Mouse (Mus musculus): ENCODE measurements around the gene Serpina3i. TPM values are rescaled to one million over a fixed set of nuclear protein-coding genes. Genes with fewer than 3 reads are reported as not detected.

The Serpina3i gene
- total and polyA plus RNA-seq, 3 experiments = 0.10 to 0.94 TPM; not detected in 1

GRCm38 (mm10) chr12:104245595-104245994 is 17.3 kb upstream of the Serpina3i start:
- no peak overlapping the region for H3K4me3 ChIP-seq
- H3K27me3 ChIP-seq (ENCODE audit: control insufficient read depth, insufficient read depth, low read length) = no peaks in the 10 kb centered on the region
- DNase-seq = peak; percentile 40 to 48
- no peaks in the 10 kb centered on the region for H3K79me2 ChIP-seq (replicated peaks; ENCODE audit: control insufficient read depth, insufficient read depth, low read length)
- WGBS = 59% methylated on average over 3 of the region's 3 CpGs
- no peak overlapping the region for H3K27ac ChIP-seq
- TF ChIP-seq CTCF (IDR thresholded peaks at IDR 0.05) = no peak
- no peak for TF ChIP-seq EP300 (IDR thresholded peaks at IDR 0.05; ENCODE audit: insufficient read depth, low read depth, low read length)
- no peak for TF ChIP-seq POLR2A (IDR thresholded peaks at IDR 0.05; ENCODE audit: insufficient read depth, low read depth, low read length)
- intact Hi-C loops (cut with DNase I) = no loop called here
- H3K36me3 ChIP-seq (ENCODE audit: control insufficient read depth, insufficient read depth, low read length) = no peaks in the 10 kb centered on the region
- H3K4me1 ChIP-seq (ENCODE audit: control insufficient read depth, insufficient read depth, low read length) = peaks cover 3% of the 10 kb centered on the region
- H3K9ac ChIP-seq (ENCODE audit: low read depth, low read length) = no peak overlapping the region

DNA sequence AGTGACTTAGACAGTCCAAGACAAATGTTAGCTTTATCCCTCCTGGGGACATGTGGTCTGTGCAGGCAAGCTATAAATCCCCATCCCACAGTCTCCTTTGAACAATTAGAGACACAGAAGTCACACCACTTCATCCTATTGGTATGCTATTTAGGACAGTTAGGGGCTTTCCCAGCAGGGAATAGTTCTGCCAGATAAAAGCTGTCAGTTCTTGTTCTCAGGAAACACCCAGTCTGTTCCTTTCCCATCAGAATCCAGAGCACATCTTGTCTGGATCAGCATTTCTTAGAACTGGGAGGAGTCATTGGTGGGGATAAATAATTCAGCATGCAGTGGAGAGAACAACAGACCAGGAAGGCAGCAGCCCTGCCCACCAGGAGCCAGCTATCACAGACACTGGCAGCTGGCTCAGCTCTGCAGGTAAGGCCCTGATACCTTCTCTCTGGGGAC is 15.3 kb upstream of the Serpina3i start:
- Histone ChIP-seq H3K9ac (ENCODE audit: low read depth, low read length) (no peak overlapping the region), H3K36me3 (ENCODE audit: control insufficient read depth, insufficient read depth, low read length) (no peaks in the 10 kb centered on the region), H3K79me2 (replicated peaks; ENCODE audit: control insufficient read depth, insufficient read depth, low read length) (no peaks in the 10 kb centered on the region), H3K27me3 (ENCODE audit: control insufficient read depth, insufficient read depth, low read length) (no peaks in the 10 kb centered on the region), H3K27ac (no peak overlapping the region), H3K4me1 (ENCODE audit: control insufficient read depth, insufficient read depth, low read length) (peaks cover 3% of the 10 kb centered on the region), H3K4me3 (no peak overlapping the region)
- DNase-seq = peak in 1 of 2 experiments; percentile 6
- TF ChIP-seq POLR2A (IDR thresholded peaks at IDR 0.05; ENCODE audit: insufficient read depth, low read depth, low read length) (no peak), CTCF (IDR thresholded peaks at IDR 0.05) (no peak), EP300 (IDR thresholded peaks at IDR 0.05; ENCODE audit: insufficient read depth, low read depth, low read length) (no peak)
- intact Hi-C loops (cut with DNase I) = no loop called here

DNA sequence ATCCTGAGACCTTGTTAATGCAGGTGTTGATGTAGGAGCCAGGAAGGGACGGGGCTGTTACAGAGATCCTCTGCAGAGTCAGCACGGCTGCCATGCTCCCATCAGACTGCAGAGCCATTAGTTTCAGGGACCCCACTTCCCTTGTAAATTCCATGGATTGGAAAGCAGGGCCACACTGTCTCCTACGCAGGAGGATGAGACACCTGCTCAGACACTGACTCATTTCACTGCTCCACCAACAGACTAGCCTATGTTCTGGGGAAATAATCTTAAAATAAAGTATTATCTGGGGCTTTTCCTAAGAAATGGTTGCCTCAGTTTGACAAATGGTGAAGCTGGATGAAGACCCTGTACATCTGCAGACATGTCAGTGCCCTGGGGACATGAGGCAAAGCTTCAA is 14.7 kb upstream of the Serpina3i start:
- H3K27me3 ChIP-seq (ENCODE audit: control insufficient read depth, insufficient read depth, low read length) = no peaks in the 10 kb centered on the region
- H3K4me1 ChIP-seq (ENCODE audit: control insufficient read depth, insufficient read depth, low read length) = peaks cover 3% of the 10 kb centered on the region
- H3K79me2 ChIP-seq (replicated peaks; ENCODE audit: control insufficient read depth, insufficient read depth, low read length) = no peaks in the 10 kb centered on the region
- H3K27ac ChIP-seq = no peak overlapping the region
- H3K4me3 ChIP-seq = no peak overlapping the region
- H3K36me3 ChIP-seq (ENCODE audit: control insufficient read depth, insufficient read depth, low read length) = no peaks in the 10 kb centered on the region
- no peak overlapping the region; the same call in 1 of the 2 replicates for H3K9ac ChIP-seq (ENCODE audit: low read depth, low read length)
- TF ChIP-seq POLR2A (IDR thresholded peaks at IDR 0.05; ENCODE audit: insufficient read depth, low read depth, low read length) = no peak
- TF ChIP-seq CTCF (IDR thresholded peaks at IDR 0.05) = no peak
- no peak for TF ChIP-seq EP300 (IDR thresholded peaks at IDR 0.05; ENCODE audit: insufficient read depth, low read depth, low read length)
- 67% methylated on average over 3 of the region's 3 CpGs for WGBS
- intact Hi-C loops (cut with DNase I) = no loop called here
- DNase-seq = no peak

DNA sequence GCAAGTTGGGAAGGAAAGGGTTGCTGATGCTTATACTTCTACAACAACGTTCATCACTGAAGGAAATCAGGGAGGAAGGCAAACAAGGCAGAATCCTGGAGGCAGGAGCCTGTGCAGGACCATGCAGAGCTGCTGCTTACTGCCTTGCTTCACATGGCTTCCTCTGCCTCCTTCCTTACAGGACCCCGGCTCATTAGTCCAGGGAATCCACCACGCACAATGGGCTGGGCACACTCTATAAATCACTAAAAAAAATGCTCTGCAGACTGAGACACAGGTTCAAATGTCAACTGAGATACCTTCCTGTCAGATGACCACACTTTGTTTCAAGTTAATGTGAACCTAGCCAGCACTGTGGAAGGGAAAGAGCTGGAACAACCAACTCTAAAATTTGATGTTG is 1.9 kb upstream of the Serpina3i start:
- no peak for DNase-seq
- H3K79me2 ChIP-seq (replicated peaks; ENCODE audit: control insufficient read depth, insufficient read depth, low read length) = no peaks in the 10 kb centered on the region
- intact Hi-C loops (cut with DNase I) = no loop called here
- WGBS = 41% methylated on average over 3 of the region's 3 CpGs
- no peak overlapping the region for H3K4me3 ChIP-seq
- H3K27me3 ChIP-seq (ENCODE audit: control insufficient read depth, insufficient read depth, low read length) = no peaks in the 10 kb centered on the region
- H3K36me3 ChIP-seq (ENCODE audit: control insufficient read depth, insufficient read depth, low read length) = no peaks in the 10 kb centered on the region
- no peak overlapping the region for H3K9ac ChIP-seq (ENCODE audit: low read depth, low read length)
- H3K27ac ChIP-seq = no peak overlapping the region
- TF ChIP-seq CTCF (IDR thresholded peaks at IDR 0.05) (no peak), POLR2A (IDR thresholded peaks at IDR 0.05; ENCODE audit: insufficient read depth, low read depth, low read length) (no peak), EP300 (IDR thresholded peaks at IDR 0.05; ENCODE audit: insufficient read depth, low read depth, low read length) (no peak)
- H3K4me1 ChIP-seq (ENCODE audit: control insufficient read depth, insufficient read depth, low read length) = no peaks in the 10 kb centered on the region

DNA sequence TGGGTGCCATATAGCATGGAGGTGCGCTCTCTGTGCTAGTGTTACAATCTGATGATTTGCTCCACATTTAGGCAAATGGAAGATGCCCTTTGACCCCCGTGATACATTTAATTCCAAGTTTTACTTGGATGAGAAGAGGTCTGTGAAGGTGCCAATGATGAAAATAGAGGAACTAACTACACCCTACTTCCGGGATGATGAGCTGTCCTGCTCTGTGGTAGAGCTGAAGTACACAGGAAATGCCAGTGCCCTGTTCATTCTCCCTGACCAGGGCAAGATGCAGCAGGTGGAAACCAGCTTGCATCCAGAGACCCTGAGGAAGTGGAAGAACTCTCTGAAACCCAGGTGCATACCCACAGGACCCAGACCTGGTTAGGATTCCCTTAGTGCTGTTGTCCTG is 3.5 kb downstream of the Serpina3i start:
- no peak for DNase-seq
- H3K27ac ChIP-seq = no peak overlapping the region
- no peak overlapping the region for H3K4me3 ChIP-seq
- 69% methylated on average over 3 of the region's 3 CpGs for WGBS
- intact Hi-C loops (cut with DNase I) = no loop called here
- TF ChIP-seq CTCF (IDR thresholded peaks at IDR 0.05) = no peak
- TF ChIP-seq EP300 (IDR thresholded peaks at IDR 0.05; ENCODE audit: insufficient read depth, low read depth, low read length) = no peak
- TF ChIP-seq POLR2A (IDR thresholded peaks at IDR 0.05; ENCODE audit: insufficient read depth, low read depth, low read length) = no peak
- H3K79me2 ChIP-seq (replicated peaks; ENCODE audit: control insufficient read depth, insufficient read depth, low read length) = no peaks in the 10 kb centered on the region
- no peaks in the 10 kb centered on the region for H3K4me1 ChIP-seq (ENCODE audit: control insufficient read depth, insufficient read depth, low read length)
- no peaks in the 10 kb centered on the region for H3K27me3 ChIP-seq (ENCODE audit: control insufficient read depth, insufficient read depth, low read length)
- no peak overlapping the region for H3K9ac ChIP-seq (ENCODE audit: low read depth, low read length)
- H3K36me3 ChIP-seq (ENCODE audit: control insufficient read depth, insufficient read depth, low read length) = no peaks in the 10 kb centered on the region

- Histone ChIP-seq H3K27ac (no peak overlapping the region), H3K9ac (ENCODE audit: low read depth, low read length) (no peak overlapping the region), H3K4me3 (no peak overlapping the region), H3K27me3 (ENCODE audit: control insufficient read depth, insufficient read depth, low read length) (no peaks in the 10 kb centered on the region), H3K4me1 (ENCODE audit: control insufficient read depth, insufficient read depth, low read length) (no peaks in the 10 kb centered on the region), H3K36me3 (ENCODE audit: control insufficient read depth, insufficient read depth, low read length) (no peaks in the 10 kb centered on the region), H3K79me2 (replicated peaks; ENCODE audit: control insufficient read depth, insufficient read depth, low read length) (no peaks in the 10 kb centered on the region)
- TF ChIP-seq CTCF (IDR thresholded peaks at IDR 0.05) = no peak
- TF ChIP-seq EP300 (IDR thresholded peaks at IDR 0.05; ENCODE audit: insufficient read depth, low read depth, low read length) = no peak
- TF ChIP-seq POLR2A (IDR thresholded peaks at IDR 0.05; ENCODE audit: insufficient read depth, low read depth, low read length) = no peak
- intact Hi-C loops (cut with DNase I) = no loop called here
- 85% methylated on average over 18 of the region's 18 CpGs for WGBS
- DNase-seq = no peak
These were observed 15.5 kb downstream of the Serpina3i start for GRCm38 (mm10) chr12:104278216-104279055.

All from heart, adult 2 months (tissue).